Mouse (Mus musculus): Measurements from ENCODE around the gene Entr1. TPM values are rescaled to one million over a fixed set of nuclear protein-coding genes. Genes with fewer than 3 reads are reported as not detected.
"Not testable (repeated sequence)": the region's sequence is repeated elsewhere in the genome, so short reads cannot be mapped to it uniquely, and the experiment has no call there.

Gene Entr1
- polyA plus RNA-seq, 1 experiment: 121 TPM

DNA sequence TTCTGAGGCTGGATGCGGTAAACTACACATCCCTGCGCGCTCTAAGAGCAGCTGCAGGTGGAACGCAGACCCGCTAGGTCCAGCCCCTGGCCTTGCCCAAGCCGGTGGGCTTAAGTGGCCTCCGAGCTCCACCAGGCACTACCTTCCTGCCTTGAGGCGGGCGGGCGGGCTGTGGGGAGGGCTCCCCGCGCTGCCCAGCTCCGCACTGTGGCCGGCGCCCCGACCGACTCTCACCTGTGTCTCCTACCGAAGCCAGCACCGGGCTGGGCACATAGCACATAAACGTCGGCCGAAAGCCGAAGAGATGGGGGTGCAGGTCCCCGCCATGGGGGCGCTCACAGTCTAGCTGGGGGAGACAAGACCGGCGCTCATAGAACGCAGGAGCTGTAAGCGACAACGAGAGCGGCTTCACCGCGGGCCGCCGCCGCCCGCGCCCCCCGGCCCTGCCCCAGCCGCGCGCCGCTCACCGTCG is 398 bp downstream of the Entr1 start:
- DNase-seq (ENCODE audit: low read depth): no peak

- no peak for DNase-seq (ENCODE audit: low read depth)
These were observed 1.4 kb downstream of the Entr1 start for GRCm38 (mm10) chr2:26387713-26388112.

- DNase-seq (ENCODE audit: low read depth): not testable (repeated sequence)
These were observed 8.2 kb downstream of the Entr1 start for GRCm38 (mm10) chr2:26380871-26381270.

DNA sequence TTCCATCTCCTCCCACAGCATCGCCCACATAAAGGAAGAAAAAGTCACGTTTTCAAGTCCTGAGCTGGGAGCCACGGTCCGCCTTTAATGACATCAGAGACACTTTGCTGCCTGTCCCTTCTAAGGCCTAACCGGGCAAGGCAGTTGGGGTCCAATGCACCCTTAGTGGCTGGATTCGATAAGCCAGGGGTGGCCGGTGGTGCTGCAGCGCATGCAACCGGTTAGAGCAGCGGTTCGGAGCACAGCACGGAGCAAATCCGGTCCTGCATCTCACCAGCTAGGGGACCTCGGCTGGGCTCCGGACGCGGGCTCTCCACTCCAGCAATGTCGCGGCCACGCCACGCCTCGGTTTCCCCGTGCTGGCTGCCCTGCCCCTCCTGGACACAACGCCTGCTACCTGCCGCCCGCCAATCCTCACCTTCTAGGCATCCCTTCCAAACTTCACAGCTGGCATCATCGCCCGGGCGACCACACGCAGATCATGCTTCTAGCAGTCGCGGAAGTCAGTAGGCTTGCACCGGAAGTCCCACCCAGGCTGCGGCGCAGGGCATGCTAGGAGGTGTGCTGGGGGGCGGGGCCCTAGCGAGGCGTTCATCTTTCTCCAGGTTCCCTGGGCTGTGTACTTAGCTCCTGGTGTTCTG is 8.9 kb downstream of the Entr1 start, which contains the start of gene Snapc4:
Snapc4 (minus strand) TSS at position 523 of the 641 bp plus-strand sequence.
- no peak for DNase-seq (ENCODE audit: low read depth)

GRCm38 (mm10) chr2:26372396-26372795 is 16.7 kb downstream of the Entr1 start:
- no peak for DNase-seq (ENCODE audit: low read depth)

DNA sequence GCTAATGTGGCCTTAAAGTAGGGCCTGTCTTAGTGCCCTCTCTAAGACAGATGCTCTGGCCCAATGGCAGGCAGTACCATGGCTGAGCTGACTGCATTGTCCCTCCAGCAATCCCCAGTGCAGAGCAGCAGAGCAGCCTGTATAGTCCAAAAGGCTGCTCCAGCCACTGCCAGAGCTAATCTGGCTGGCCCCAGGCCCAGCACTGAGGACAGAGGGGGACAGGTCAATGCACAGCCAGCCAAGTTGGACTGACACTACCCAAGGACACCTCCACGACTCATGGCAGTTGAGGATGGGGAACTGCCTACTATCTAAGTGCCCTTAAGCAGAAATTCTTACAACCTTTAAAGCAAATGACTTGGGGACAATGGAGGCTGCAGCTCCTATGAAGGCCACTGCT is 20.5 kb downstream of the Entr1 start:
- no peak for DNase-seq (ENCODE audit: low read depth)

- DNase-seq (ENCODE audit: low read depth): no peak
These were observed 21.2 kb downstream of the Entr1 start for GRCm38 (mm10) chr2:26367911-26368310.

- DNase-seq (ENCODE audit: low read depth): no peak
These were observed 24.2 kb downstream of the Entr1 start for GRCm38 (mm10) chr2:26364738-26365465.

DNA sequence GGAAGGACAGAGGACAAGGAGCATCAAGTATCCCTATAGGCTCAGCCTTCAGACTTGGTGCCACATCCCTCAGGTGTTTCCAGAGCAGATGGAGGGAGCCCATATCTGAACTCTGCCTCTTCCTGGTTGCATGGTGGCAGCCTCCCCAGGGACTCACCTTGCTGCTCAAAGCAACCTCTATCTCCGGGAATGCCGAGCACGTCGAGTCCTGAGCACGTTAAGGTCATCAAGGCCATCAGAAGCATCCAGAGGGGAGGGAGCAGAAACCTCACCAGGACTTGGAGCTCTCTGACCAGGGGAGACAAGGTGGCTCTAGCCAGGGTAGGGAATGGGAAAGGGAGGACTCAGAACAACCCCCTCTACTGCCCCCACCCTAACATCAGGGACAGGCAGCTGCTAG is 25.6 kb downstream of the Entr1 start:
- DNase-seq (ENCODE audit: low read depth): no peak

DNA sequence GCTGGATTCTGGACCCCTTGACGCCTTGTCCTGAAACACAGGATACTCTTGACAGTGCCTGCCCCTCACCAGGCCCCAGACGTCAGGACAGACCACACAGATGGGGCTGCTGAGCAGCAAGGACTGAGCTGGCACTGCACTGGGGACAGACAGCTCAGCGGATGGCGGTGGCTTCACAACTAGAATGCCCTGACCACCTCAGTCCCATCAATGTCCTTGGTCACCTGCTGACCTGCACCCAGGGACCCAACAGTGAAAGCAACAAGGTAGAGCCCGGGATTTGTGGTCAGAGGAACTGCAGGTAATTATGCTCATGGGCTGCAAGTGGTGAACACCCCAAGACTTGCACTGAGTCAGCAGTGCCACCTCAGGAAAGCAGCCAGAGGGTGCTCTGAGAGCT is 26.1 kb downstream of the Entr1 start:
- DNase-seq (ENCODE audit: low read depth): no peak

DNA sequence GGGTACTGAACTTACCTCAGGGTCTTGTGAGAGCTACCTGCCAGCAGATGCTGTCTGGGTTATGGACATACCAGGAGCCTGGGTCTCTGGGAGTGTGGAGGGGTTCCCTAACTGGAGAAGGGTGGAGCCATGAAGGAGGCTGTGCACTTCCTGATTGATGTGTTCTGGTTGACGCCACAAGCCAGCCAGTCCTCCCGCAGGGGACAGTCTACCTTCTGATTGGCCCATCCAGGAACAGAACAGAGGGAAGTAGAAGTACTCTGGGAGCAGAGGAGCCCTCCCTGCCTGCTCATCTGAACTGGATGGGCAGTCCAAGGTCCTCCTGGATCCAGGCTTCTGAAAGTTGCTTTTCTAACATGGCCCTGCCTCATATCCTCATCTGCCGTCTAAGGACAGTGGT is 28.3 kb downstream of the Entr1 start, which contains the start of gene Card9:
Card9 (minus strand) TSS at position 147 of the 400 bp plus-strand sequence.
- no peak for DNase-seq (ENCODE audit: low read depth)

DNA sequence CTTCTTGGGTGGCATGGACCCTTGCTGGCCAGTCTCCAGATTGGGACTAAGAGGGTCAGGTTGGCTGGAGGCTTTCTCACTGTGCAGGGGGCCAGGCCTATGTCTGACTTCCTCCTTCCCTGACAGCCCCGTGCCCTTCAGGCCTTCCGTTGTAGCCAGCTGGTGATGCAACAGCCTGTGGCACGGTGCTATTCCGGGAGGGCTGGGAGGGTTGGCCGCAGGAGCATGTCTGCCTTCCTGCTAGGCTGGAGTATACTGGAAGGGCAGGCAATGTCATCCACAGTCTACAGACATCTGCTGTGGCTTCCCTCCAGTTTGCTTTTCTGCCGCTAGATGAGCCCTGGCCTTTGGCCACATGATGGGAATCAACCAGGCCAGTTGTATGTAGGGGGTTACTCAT is 29.1 kb downstream of the Entr1 start:
- no peak for DNase-seq (ENCODE audit: low read depth)

- no peak for DNase-seq (ENCODE audit: low read depth)
These were observed 30.3 kb downstream of the Entr1 start for GRCm38 (mm10) chr2:26358667-26359320.

- no peak for DNase-seq (ENCODE audit: low read depth)
These were observed 31.6 kb downstream of the Entr1 start for GRCm38 (mm10) chr2:26357484-26357883.

- no peak for DNase-seq (ENCODE audit: low read depth)
These were observed 32.4 kb downstream of the Entr1 start for GRCm38 (mm10) chr2:26356678-26357077.

DNA sequence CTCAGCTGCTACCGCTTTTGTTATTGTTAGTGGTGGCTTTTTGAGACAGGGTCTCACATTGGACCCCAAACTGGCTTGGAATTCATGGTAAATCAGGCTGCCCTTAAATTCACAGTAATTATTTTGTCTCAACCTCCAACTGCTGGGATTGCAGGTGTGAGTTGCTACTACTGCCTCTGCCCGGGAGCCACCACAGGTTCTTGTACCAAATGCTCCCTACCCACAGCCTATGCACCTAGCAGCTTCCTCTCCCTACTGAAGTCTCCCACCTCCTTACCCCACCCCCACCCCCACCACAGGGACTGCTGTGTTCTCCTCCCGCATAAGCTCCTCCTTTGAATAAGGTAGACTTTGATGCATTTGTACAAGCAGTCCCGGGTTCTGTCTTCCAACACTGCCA is 32.9 kb downstream of the Entr1 start:
- no peak for DNase-seq (ENCODE audit: low read depth)

DNA sequence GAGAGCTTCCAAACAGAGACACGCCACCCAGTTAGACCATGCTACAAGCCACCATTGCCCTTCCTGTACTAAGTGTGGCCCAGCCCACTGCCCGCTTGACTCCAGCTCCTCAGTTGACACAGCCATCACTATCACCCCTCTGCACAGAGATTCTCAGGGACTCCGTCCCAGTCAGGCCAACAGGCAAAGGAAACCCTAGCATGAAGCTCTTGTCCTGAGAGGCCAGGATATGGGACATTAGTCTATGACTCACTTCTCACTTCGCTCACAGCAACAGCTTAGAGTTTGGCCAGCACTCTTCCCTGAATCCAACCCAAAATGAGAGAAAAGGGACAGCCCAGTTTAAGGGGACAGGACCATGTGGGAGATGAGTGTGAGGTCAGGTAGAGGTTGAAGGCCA is 34.7 kb downstream of the Entr1 start:
- no peak for DNase-seq (ENCODE audit: low read depth)

DNA sequence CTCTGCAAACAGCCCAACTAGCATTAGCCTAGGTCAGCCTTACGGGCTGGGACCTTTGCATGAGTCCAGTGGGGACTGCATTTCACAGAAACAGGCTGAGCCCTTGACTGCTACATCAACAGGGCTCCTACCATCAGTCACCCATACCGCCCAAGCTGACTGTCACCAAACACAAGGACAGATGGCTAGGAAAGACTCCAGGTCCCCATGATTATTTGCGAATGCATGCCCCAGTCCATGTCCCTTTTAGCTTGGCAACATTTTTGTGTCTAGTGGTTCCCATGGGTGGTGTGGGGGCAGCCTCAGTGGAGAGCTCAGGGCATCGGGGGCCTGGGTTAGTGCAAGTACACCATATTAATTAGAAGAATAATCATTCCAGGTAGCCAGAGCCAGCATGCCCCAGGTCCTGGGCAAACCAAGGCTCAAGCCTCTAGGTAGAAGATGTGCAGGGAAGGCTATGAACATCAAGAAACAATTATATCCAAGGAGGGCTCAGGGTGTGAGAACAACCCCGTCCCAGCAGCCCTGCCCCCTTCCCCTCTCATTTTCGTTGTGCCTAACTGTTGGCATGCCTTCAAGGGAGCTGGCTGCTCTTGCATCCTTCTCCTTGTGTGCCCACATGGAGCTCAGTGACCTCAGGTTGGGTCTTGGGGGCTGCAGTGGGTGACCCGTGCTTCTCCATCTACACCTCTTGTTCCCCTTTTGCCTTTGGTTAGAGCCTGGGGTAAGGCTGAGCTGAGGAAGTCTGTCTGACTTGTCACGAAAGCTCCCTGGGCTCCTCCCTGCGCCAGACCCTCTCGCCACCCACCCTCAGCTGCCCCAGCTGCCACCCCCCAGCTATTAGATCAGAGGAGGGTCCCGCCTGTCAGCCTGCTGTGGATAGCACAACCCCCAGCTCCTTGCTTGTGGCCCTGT is 35.8 kb downstream of the Entr1 start:
- no peak for DNase-seq (ENCODE audit: low read depth)

DNA sequence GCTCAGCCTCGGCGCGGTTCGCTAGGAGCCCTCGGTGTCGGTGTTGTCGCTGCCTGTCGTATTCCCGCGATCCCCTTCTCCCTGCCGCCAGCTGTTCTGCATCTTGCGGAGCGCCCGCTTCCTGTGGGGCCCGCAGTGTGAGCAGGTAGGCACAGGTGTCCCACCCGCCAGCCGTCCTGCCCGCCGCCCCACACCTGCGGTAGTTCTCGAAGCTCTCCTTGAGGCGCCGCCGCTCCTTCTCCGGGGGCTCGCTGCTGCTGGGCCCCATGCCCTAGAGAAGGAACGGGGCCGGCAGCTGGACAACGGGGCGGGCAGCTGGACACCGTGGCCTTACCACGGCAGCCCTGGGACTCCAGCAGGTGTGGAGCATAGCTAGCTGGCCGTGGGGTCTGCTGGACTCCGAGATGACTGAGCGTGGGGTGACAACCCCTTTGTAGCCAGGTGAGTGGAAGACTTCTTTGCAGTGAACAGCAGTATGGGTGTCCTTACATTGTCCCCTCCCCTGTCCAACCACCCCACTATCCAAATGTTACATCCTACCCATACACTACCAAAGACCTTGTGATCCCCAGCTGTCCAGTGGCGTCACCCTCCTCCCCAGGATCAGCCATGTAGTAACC is 36.7 kb downstream of the Entr1 start:
- DNase-seq (ENCODE audit: low read depth): no peak

DNA sequence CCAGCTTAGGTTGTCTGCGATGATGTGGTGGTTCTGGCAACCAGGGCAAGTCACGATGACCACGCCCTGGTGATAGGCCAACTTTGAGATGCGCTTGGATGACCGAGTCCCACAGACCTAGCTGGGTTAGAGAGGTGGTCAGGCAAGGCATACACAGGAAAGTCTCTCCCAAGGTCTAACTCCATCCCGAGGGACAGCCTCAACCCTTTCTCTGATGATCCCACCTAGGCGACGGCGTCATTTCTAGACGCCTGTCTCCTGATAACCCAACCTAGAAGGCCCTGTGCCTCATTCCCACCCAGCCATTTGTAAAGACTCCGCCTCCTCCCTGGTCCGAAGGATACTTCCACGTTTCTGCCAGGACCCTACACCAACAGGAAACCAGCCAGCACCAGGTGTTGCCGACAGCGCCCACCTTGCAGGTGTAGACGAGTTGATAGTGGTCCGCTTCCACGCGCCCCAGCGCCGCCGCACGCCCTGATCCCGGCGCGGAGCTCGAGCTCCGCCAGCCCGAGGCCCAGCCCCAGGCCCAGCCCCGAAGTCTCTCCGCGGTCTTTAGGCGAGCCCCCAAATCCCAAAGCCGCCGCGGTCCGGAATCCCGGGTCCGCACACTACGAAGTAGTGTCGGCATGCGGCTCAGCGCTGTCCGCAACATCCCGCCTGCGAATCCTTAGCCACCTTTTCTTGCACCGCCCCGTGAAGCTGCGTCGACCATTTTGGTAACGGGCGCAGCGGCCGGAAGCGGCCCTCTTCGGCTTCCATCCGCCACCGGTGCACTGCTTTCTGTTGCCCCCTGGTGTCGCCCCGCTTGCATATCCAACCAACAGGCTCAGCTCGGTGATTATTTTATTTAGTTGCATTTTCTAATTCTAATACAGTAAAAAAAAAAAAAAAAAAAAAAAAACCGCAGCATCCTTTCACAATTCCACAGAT is 37.5 kb downstream of the Entr1 start, which contains the start of gene Dnlz:
Dnlz (minus strand) TSS at position 753 of the 933 bp plus-strand sequence.
- no peak for DNase-seq (ENCODE audit: low read depth)
